Mouse (Mus musculus) C2C12 (cell line): ENCODE measurements around the gene Gm12216.

Experiments used
- CTCF ChIP-seq: IDR thresholded peaks from one replicate; pipeline ENCODE4 v1.5.1; 2011; ENCODE audit not compliant: control insufficient read depth, insufficient read depth, insufficient read length
- USF1 ChIP-seq: IDR thresholded peaks from one replicate; pipeline ENCODE4 v1.6.1; 2011; ENCODE audit warnings: low read depth, mild to moderate bottlenecking, control low read depth, moderate library complexity

DNA sequence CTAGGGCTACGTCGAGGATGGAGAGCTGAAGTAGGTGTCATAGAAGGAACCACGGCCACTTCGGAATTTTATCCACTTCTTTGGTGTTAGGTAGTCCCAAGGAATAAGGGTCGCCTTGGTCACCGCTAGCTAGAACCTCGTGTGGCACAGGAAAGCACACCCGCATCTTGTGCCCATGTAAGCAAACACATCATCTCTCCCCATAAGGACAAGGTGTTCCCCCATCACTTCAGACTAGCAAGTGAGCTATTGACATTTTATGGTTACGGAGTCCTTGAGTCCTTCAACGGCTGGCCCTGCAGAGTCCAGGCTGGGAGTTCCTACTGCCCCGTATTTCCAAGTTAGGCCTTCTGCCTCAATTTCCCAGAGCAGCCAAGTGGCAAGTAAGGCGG lies 89.9 kb downstream of the Gm12216 start:
- no peak for TF ChIP-seq USF1
- TF ChIP-seq CTCF, result no peak
